Mouse (Mus musculus): ENCODE measurements around the gene Cyp2w1. TPM values are rescaled to one million over a fixed set of nuclear protein-coding genes. Genes with fewer than 3 reads are reported as not detected.
A peak's percentile ranks its signal among the peaks of the same experiment; 100 is the strongest.

Cyp2w1 gene
- polyA plus RNA-seq, 1 experiment from 2014 or later = not detected

GRCm38 (mm10) chr5:139317751-139318504, 34.5 kb upstream of the Cyp2w1 start:
- ATAC-seq (replicated peaks; ENCODE audit: low FRiP score) (no peak), DNase-seq (ENCODE audit: low spot score) (no peak)
- Histone ChIP-seq H3K36me3 (ENCODE audit: control insufficient read depth, insufficient read depth, low read length) (no peaks in the 10 kb centered on the region), H3K4me3 (ENCODE audit: low read depth, low read length) (no peak overlapping the region), H3K4me1 (replicated peaks; ENCODE audit: control insufficient read depth, insufficient read depth, low read length) (no peaks in the 10 kb centered on the region), H3K27me3 (ENCODE audit: control insufficient read depth, insufficient read depth, low read length) (no peaks in the 10 kb centered on the region; the same call in 1 of the 2 replicates), H3K27ac (ENCODE audit: low read depth, low read length) (no peak overlapping the region), H3K4me2 (ENCODE audit: low read depth, low read length, severe bottlenecking) (no peak overlapping the region), H3K9me3 (ENCODE audit: control insufficient read depth, low read length) (no peaks in the 10 kb centered on the region), H3K9ac (ENCODE audit: low read length) (no peak overlapping the region)
- 65% methylated on average over 21 of the region's 21 CpGs for WGBS

GRCm38 (mm10) chr5:139320424-139320823, 32.0 kb upstream of the Cyp2w1 start:
- H3K27me3 ChIP-seq (ENCODE audit: control insufficient read depth, insufficient read depth, low read length) = peaks cover 22% of the 10 kb centered on the region

GRCm38 (mm10) chr5:139321331-139321730, 31.1 kb upstream of the Cyp2w1 start:
- H3K27ac ChIP-seq (ENCODE audit: low read depth, low read length) = no peak overlapping the region
- H3K27me3 ChIP-seq (ENCODE audit: control insufficient read depth, insufficient read depth, low read length) = peaks cover 30% of the 10 kb centered on the region
- ATAC-seq (replicated peaks; ENCODE audit: low FRiP score) (no peak), DNase-seq (ENCODE audit: low spot score) (no peak)
- no peaks in the 10 kb centered on the region for H3K9me3 ChIP-seq (ENCODE audit: control insufficient read depth, low read length)
- no peak overlapping the region for H3K4me2 ChIP-seq (ENCODE audit: low read depth, low read length, severe bottlenecking)
- no peak overlapping the region for H3K9ac ChIP-seq (ENCODE audit: low read length)
- 87% methylated on average over 6 of the region's 6 CpGs for WGBS
- H3K36me3 ChIP-seq (ENCODE audit: control insufficient read depth, insufficient read depth, low read length) = no peaks in the 10 kb centered on the region
- no peak overlapping the region for H3K4me3 ChIP-seq (ENCODE audit: low read depth, low read length)
- 0 out of 2 replicates have a peak, but pooled peaks cover 3% of the 10 kb centered on the region for H3K4me1 ChIP-seq (replicated peaks; ENCODE audit: control insufficient read depth, insufficient read depth, low read length)

More at GRCm38 (mm10) chr5:139320424-139320823, 32.0 kb upstream of the Cyp2w1 start:
- Histone ChIP-seq H3K4me1 (replicated peaks; ENCODE audit: control insufficient read depth, insufficient read depth, low read length) (0 out of 2 replicates have a peak, but pooled peaks cover 3% of the 10 kb centered on the region), H3K9me3 (ENCODE audit: control insufficient read depth, low read length) (no peaks in the 10 kb centered on the region), H3K27ac (ENCODE audit: low read depth, low read length) (no peak overlapping the region), H3K9ac (ENCODE audit: low read length) (no peak overlapping the region), H3K36me3 (ENCODE audit: control insufficient read depth, insufficient read depth, low read length) (no peaks in the 10 kb centered on the region), H3K4me3 (ENCODE audit: low read depth, low read length) (no peak overlapping the region), H3K4me2 (ENCODE audit: low read depth, low read length, severe bottlenecking) (no peak overlapping the region)
- no peak for ATAC-seq (replicated peaks; ENCODE audit: low FRiP score)
- 83% methylated on average over 7 of the region's 7 CpGs for WGBS
- no peak for DNase-seq (ENCODE audit: low spot score)

GRCm38 (mm10) chr5:139323260-139323924, 29.0 kb upstream of the Cyp2w1 start:
- 0 out of 2 replicates have a peak, but pooled peaks cover 3% of the 10 kb centered on the region for H3K4me1 ChIP-seq (replicated peaks; ENCODE audit: control insufficient read depth, insufficient read depth, low read length)
- H3K4me2 ChIP-seq (ENCODE audit: low read depth, low read length, severe bottlenecking) = no peak overlapping the region
- 87% methylated on average over 9 of the region's 9 CpGs for WGBS
- H3K9me3 ChIP-seq (ENCODE audit: control insufficient read depth, low read length) = no peaks in the 10 kb centered on the region
- DNase-seq (ENCODE audit: low spot score) (no peak), ATAC-seq (replicated peaks; ENCODE audit: low FRiP score) (no peak)
- H3K27ac ChIP-seq (ENCODE audit: low read depth, low read length) = no peak overlapping the region
- H3K9ac ChIP-seq (ENCODE audit: low read length) = no peak overlapping the region
- H3K27me3 ChIP-seq (ENCODE audit: control insufficient read depth, insufficient read depth, low read length) = peaks cover 31% of the 10 kb centered on the region
- no peak overlapping the region for H3K4me3 ChIP-seq (ENCODE audit: low read depth, low read length)
- no peaks in the 10 kb centered on the region for H3K36me3 ChIP-seq (ENCODE audit: control insufficient read depth, insufficient read depth, low read length)

GRCm38 (mm10) chr5:139324045-139324491, 28.3 kb upstream of the Cyp2w1 start:
- Histone ChIP-seq H3K4me1 (replicated peaks; ENCODE audit: control insufficient read depth, insufficient read depth, low read length) (0 out of 2 replicates have a peak, but pooled peaks cover 3% of the 10 kb centered on the region), H3K9ac (ENCODE audit: low read length) (no peak overlapping the region), H3K4me2 (ENCODE audit: low read depth, low read length, severe bottlenecking) (no peak overlapping the region), H3K4me3 (ENCODE audit: low read depth, low read length) (peak overlapping the region; percentile 67; the same call in 1 of the 2 replicates), H3K27ac (ENCODE audit: low read depth, low read length) (no peak overlapping the region), H3K36me3 (ENCODE audit: control insufficient read depth, insufficient read depth, low read length) (no peaks in the 10 kb centered on the region), H3K9me3 (ENCODE audit: control insufficient read depth, low read length) (no peaks in the 10 kb centered on the region), H3K27me3 (ENCODE audit: control insufficient read depth, insufficient read depth, low read length) (peaks cover 31% of the 10 kb centered on the region)
- DNase-seq (ENCODE audit: low spot score) (no peak), ATAC-seq (replicated peaks; ENCODE audit: low FRiP score) (no peak)
- WGBS = 61% methylated on average over 5 of the region's 5 CpGs

GRCm38 (mm10) chr5:139324691-139325394, 27.6 kb upstream of the Cyp2w1 start:
- no peaks in the 10 kb centered on the region for H3K36me3 ChIP-seq (ENCODE audit: control insufficient read depth, insufficient read depth, low read length)
- peak; percentile 45; the same call in 1 of the 2 replicates for ATAC-seq (replicated peaks; ENCODE audit: low FRiP score)
- H3K9ac ChIP-seq (ENCODE audit: low read length) = peak overlapping the region; percentile 63
- H3K4me2 ChIP-seq (ENCODE audit: low read depth, low read length, severe bottlenecking) = peak overlapping the region; percentile 93
- H3K4me1 ChIP-seq (replicated peaks; ENCODE audit: control insufficient read depth, insufficient read depth, low read length) = 0 out of 2 replicates have a peak, but pooled peaks cover 3% of the 10 kb centered on the region
- WGBS = 8% methylated on average over 11 of the region's 62 CpGs
- no peaks in the 10 kb centered on the region for H3K9me3 ChIP-seq (ENCODE audit: control insufficient read depth, low read length)
- H3K4me3 ChIP-seq (ENCODE audit: low read depth, low read length) = peak overlapping the region; percentile 67
- H3K27ac ChIP-seq (ENCODE audit: low read depth, low read length) = no peak overlapping the region
- peak; percentile 70 for DNase-seq (ENCODE audit: low spot score)
- peaks cover 31% of the 10 kb centered on the region for H3K27me3 ChIP-seq (ENCODE audit: control insufficient read depth, insufficient read depth, low read length)

- Histone ChIP-seq H3K4me3 (ENCODE audit: low read depth, low read length) (peak within 1 kb of the TSS; percentile 67), H3K9ac (ENCODE audit: low read length) (peak within 1 kb of the TSS; percentile 63), H3K36me3 (ENCODE audit: control insufficient read depth, insufficient read depth, low read length) (no peaks in the 10 kb centered on the region), H3K9me3 (ENCODE audit: control insufficient read depth, low read length) (no peaks in the 10 kb centered on the region), H3K27ac (ENCODE audit: low read depth, low read length) (no peak within 1 kb of the TSS), H3K4me1 (replicated peaks; ENCODE audit: control insufficient read depth, insufficient read depth, low read length) (0 out of 2 replicates have a peak, but pooled peaks cover 3% of the 10 kb centered on the region), H3K27me3 (ENCODE audit: control insufficient read depth, insufficient read depth, low read length) (peaks cover 31% of the 10 kb centered on the region), H3K4me2 (ENCODE audit: low read depth, low read length, severe bottlenecking) (peak within 1 kb of the TSS; percentile 93)
- WGBS = 2% methylated on average over 58 of the region's 61 CpGs
- DNase-seq (ENCODE audit: low spot score) (peak; percentile 77), ATAC-seq (replicated peaks; ENCODE audit: low FRiP score) (peak; percentile 85)
Measured at GRCm38 (mm10) chr5:139325395-139325966, 26.9 kb upstream of the Cyp2w1 start, which contains the start of gene Adap1. Gene Adap1, minus strand, starts transcription at chr5:139325622.
